Mouse (Mus musculus): ENCODE data around the gene Poc1a. TPM values are rescaled to one million over a fixed set of nuclear protein-coding genes. Genes with fewer than 3 reads are reported as not detected.

Gene Poc1a
- total RNA-seq, 2 experiments from 2014 or later: 11.0 to 11.9 TPM

GRCm38 (mm10) chr9:106300176-106300803, 19.4 kb downstream of the Poc1a start:
- no peak for DNase-seq
- intact Hi-C loops (cut with DNase I): no loop called here

DNA sequence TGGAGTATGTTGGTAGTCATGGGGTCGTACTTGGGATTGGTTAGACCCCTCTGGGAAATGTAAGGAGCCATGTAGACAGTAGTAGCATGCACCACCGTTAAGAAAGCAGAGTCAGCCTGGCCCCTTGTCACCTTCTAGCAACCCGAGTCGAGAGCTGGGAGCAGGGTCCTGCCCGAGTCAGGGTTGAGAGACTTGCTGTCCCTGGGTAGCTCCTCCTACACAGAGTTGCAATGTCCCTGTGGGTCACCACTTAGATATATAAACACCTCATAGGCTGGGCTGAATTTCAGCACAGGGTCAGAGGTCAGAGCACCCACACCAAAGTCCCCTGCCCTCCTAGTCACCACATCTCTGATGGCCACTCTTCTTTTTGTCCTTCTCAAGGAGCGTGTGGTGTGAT, 20.1 kb downstream of the Poc1a start:
- DNase-seq: no peak

GRCm38 (mm10) chr9:106301446-106302080, 20.7 kb downstream of the Poc1a start:
- intact Hi-C loops (cut with DNase I): no loop called here
- no peak for DNase-seq

More for the DNA sequence above, 20.1 kb downstream of the Poc1a start:
- intact Hi-C loops (cut with DNase I): no loop called here

DNA sequence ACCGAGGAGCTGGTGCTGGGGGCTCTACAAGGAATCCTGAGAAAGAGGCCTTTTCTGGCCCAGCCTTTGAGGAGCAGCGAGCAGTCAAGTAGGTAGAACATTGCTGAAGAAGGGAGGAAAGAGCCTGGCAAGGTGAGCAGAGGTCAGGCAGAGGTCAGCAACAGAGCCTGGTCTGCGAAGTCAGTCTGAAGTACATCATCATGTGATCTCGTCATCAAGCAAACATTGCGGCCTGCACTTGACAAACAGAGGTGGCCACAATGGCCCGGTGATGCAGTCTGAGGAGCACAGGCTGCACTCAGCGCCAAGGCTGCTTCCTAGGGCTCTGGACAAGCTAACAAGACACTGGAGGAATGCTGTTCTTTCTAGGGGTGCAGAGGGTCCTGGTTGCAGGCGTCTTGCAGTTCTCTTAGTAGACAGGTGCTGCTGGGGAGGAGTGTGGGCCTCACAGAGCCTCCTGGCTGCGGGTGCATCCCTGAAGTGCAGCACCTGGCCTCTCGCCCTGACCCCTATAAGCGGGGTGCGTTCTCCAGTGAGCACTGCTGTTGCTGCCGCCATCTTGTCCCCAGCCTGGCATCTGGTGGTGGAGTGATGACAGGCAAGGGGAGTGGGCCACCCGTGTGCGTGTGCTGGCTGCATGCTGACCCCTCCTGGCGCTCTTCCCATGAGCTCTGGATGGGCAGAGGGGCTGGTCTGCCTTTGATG, 21.7 kb downstream of the Poc1a start:
- intact Hi-C loops (cut with DNase I): no loop called here
- no peak for DNase-seq

GRCm38 (mm10) chr9:106303460-106303960, 22.6 kb downstream of the Poc1a start:
- DNase-seq: no peak
- intact Hi-C loops (cut with DNase I): no loop called here

- DNase-seq: no peak
- intact Hi-C loops (cut with DNase I): loop anchor here (5.0 kb wide), 1 partner anchor 112 kb away; no protein-coding TSS in a partner anchor
Measured at GRCm38 (mm10) chr9:106305228-106305627, 24.4 kb downstream of the Poc1a start.

- intact Hi-C loops (cut with DNase I): loop anchor here (5.0 kb wide), 1 partner anchor 110 kb away; no protein-coding TSS in a partner anchor
- peak; percentile 70 for DNase-seq
Measured at GRCm38 (mm10) chr9:106306662-106307351, 25.9 kb downstream of the Poc1a start.

DNA sequence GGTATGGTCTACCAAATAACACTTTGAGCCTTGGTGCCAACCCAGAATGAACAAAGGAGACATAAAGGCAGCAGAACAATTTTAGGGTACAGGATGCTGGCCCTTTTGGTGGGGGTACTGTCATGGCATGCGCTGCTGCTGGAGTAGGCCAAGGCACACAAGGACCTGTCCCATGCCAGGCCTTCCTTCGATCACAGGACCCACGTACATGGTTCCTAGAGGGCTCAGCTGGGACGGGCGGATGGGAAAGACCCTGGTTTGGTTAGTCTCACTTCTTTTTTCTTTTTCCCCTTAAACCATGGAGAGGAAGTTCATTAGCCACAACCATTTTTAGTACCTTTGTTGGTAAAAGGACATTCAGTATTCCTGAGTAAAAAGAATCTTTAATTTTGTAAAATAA, 27.3 kb downstream of the Poc1a start:
- intact Hi-C loops (cut with DNase I): loop anchor here (5.0 kb wide), 1 partner anchor 109 kb away; no protein-coding TSS in a partner anchor
- no peak for DNase-seq

GRCm38 (mm10) chr9:106308555-106308954, 27.7 kb downstream of the Poc1a start:
- no peak for DNase-seq
- intact Hi-C loops (cut with DNase I): loop anchor here (5.0 kb wide), 1 partner anchor 109 kb away; no protein-coding TSS in a partner anchor

GRCm38 (mm10) chr9:106308983-106309382, 28.1 kb downstream of the Poc1a start:
- no peak for DNase-seq
- intact Hi-C loops (cut with DNase I): loop anchor here (5.0 kb wide), 1 partner anchor 108 kb away; no protein-coding TSS in a partner anchor

DNA sequence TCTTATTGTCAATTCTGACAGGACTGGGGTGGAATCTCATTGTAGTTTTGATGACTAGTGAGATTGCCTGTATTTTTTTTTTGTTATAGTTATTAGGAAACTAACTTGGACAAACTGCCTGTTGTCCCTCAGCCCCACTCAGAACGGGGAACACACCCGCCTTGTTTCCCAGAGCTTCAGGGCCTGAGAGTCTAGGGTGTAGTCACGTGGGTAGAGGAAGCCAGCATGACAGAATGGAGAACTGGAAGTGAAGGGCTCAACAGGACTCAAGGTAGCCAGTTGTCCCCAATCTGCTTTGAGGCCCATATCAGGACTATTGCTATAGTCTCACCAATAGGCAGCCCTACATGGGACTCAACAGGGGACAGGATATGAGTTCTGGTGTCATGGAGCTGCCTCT, 29.0 kb downstream of the Poc1a start:
- DNase-seq: no peak
- intact Hi-C loops (cut with DNase I): loop anchor here (5.0 kb wide), 1 partner anchor 107 kb away; no protein-coding TSS in a partner anchor

DNA sequence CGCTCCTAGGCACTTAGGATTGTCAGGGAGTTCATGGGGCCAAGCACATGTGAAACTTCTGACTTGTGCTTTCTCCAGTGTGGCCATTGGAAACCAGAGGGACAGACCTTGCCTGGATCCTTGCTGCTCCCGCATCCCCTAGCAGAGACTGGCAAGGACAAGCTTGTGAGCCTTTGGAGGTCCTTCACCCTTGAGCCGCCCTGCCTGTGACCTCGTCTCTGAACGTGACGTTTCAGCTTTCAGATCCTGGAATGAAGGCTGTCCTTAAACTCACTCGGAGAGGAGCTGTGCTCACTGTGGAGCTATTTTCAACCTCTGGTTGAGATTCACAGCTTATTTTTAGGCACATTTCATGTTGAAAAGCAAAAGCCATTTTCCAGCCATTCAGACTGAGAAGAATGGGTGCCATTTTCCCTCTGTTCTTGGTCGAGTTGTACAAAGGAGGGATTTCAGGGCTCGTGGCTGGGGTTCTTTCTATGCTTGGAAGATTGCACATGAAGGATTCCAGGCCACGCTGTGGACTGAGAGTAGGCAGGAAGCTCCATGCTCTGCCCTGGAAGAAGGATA, 30.8 kb downstream of the Poc1a start:
- intact Hi-C loops (cut with DNase I): no loop called here
- DNase-seq: no peak

DNA sequence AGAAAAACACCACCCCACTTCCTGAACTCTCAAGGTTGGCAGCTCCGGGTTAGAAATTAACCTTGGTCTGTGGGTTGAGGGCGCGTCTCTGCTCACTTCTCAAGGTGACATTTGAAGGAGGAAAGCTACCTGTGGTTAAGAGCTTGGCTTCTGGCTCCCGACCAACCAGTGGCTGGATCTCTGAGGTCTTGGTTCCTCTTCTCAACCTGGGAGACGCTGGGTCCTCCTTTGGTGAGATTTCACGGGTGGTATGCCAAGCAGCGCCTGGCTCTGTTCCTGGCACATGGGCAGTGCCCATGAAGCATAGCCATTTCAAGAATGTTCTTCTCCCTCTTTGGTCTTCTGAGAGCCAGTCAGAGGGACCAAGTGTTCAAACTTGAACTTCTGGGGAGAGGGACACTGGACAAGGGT, 32.1 kb downstream of the Poc1a start:
- intact Hi-C loops (cut with DNase I): no loop called here
- no peak for DNase-seq

DNA sequence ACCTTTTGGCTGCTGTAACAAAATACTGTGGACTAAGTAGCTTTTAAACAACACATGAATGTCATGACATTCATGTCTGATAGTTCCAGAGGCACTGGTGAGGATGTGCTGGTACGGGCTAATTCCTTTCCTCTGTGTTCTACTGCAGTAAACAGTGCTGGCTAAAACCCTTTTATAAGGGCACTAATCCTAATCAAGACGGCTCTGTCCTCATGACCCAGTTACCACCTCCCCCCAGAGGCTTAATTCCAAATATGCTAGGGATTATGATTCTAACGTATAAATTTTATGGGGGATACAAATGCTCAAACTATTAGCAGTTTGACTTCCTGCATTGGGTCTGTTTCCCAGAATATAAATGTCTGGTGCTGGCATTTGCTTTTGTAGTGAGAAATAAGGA, 33.3 kb downstream of the Poc1a start:
- intact Hi-C loops (cut with DNase I): no loop called here
- no peak for DNase-seq

DNA sequence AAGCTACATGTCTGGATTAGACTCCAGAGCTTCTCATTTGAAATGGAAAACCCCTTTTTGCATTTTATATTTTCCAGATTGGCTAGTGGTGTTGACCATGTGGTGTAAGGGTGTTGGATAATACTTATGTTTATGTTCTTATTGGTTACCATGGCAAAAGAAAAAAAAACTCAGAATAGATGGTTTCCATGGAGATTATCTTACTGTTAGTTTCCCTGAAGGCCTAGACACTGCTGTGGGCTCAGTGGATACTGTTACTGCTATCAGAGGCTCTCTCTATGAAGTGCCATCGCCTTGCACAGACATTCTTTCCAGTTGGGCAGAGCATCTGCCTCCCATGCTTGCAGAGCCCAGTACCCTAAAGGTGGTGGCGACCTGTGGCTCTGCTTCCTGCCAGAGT, 37.2 kb downstream of the Poc1a start:
- no peak for DNase-seq
- intact Hi-C loops (cut with DNase I): loop anchor here (5.0 kb wide), 1 partner anchor 49 kb away; the partner anchor contains the start of gene Dusp7

- intact Hi-C loops (cut with DNase I): loop anchor here (5.0 kb wide), 1 partner anchor 48 kb away; the partner anchor contains the start of gene Dusp7
- DNase-seq: no peak
Measured at GRCm38 (mm10) chr9:106319095-106319494, 38.2 kb downstream of the Poc1a start.

GRCm38 (mm10) chr9:106322497-106322896, 41.6 kb downstream of the Poc1a start:
- DNase-seq: no peak
- intact Hi-C loops (cut with DNase I): no loop called here

DNA sequence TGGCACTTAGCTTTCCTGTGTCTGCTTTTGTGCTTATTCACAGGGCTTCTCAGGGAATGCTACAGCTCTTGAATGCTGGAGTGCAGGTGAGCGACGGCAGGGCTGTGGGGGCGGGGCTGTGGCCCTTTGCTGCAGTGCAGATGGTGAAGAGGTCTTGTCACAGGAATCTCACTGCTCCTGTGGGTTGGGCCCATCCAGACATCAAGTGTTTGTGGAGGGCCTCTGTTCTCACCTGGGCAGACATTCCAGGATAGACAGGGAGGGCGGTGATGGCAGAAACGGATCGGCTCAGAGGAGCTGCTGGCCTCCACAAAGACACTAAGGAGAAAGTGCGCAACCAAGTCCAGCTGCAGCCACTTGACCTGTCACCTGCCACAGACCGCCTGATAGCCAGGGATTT, 45.4 kb downstream of the Poc1a start:
- intact Hi-C loops (cut with DNase I): no loop called here
- DNase-seq: no peak

GRCm38 (mm10) chr9:106327125-106327809, 46.4 kb downstream of the Poc1a start:
- no peak for DNase-seq
- intact Hi-C loops (cut with DNase I): no loop called here
